In the genomic region with DNA sequence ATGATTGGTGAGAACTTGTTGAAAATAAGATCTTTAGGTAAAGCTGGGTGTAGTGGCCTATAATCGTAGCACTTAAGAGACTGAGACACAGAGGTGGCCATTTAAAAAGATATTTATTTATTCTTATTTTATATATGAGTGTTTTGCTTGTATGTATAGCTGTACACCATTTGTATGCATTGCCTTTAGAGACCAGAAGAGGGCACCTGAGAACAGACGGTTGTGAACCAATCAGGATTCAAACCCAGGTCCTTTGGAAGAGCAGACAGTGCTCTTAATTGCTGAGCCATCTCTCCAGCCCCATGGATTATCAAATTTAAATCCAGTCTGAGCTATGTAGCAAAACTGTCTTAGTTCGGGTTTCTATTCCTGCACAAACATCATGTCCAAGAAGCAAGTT, we compare ENCODE assay signal across 1 mouse cellular context.
TF ChIP-seq lines count a peak whose summit lies in the region.

No protein-coding gene starts in this region.

TF ChIP-seq in MEL, 35 proteins besides CTCF, POLR2A, EP300 and RAD21:
- no peak for TF ChIP-seq CHD2 (IDR thresholded peaks at IDR 0.05; ENCODE audit: low read length)
- no peak for TF ChIP-seq USF1 (IDR thresholded peaks at IDR 0.05; ENCODE audit: low read depth, low read length)
- no peak for TF ChIP-seq MAFK (IDR thresholded peaks at IDR 0.05; ENCODE audit: borderline replicate concordance, low read depth, low read length)
- no peak for TF ChIP-seq ETS1 (IDR thresholded peaks at IDR 0.05; ENCODE audit: low read depth, low read length)
- no peak for TF ChIP-seq MAX (IDR thresholded peaks at IDR 0.05; ENCODE audit: low read length)
- no peak for TF ChIP-seq GABPA (IDR thresholded peaks at IDR 0.05; ENCODE audit: low read depth, low read length)
- peak; percentile 43; the same call in 1 of the 2 replicates for TF ChIP-seq ZC3H11A (IDR thresholded peaks at IDR 0.05; ENCODE audit: low read depth, low read length)
- no peak for TF ChIP-seq MYC (IDR thresholded peaks at IDR 0.05; ENCODE audit: low read depth, low read length)
- no peak for TF ChIP-seq BHLHE40 (IDR thresholded peaks at IDR 0.05; ENCODE audit: borderline replicate concordance, low read depth, low read length)
- TF ChIP-seq E2F4 (IDR thresholded peaks at IDR 0.05; ENCODE audit: borderline replicate concordance, low read depth, low read length), result no peak
- no peak for TF ChIP-seq POLR2AphosphoS2 (IDR thresholded peaks at IDR 0.05; ENCODE audit: low read length)
- TF ChIP-seq SMC3 (IDR thresholded peaks at IDR 0.05; ENCODE audit: low read depth, low read length), result peak; percentile 58
- no peak for TF ChIP-seq HCFC1 (IDR thresholded peaks at IDR 0.05; ENCODE audit: low read depth, low read length)
- TF ChIP-seq NRF1 (IDR thresholded peaks at IDR 0.05; ENCODE audit: insufficient read depth, low read depth, low read length, poor library complexity, severe bottlenecking), result no peak
